Mouse (Mus musculus): Measurements from ENCODE around the gene Clcnka.
A peak's percentile ranks its signal among the peaks of the same experiment; 100 is the strongest.

Gene Clcnka

GRCm38 (mm10) chr4:141398545-141398944, at the start of gene Clcnka:
Clcnka (minus strand) TSS chr4:141398724.
- no peak for DNase-seq (ENCODE audit: low spot score in 2 of 2)

GRCm38 (mm10) chr4:141446211-141446610, 47.7 kb upstream of the Clcnka start:
- no peak for DNase-seq (ENCODE audit: low spot score in 2 of 2)

GRCm38 (mm10) chr4:141445328-141445720, 46.8 kb upstream of the Clcnka start:
- no peak for DNase-seq (ENCODE audit: low spot score in 2 of 2)

- DNase-seq (ENCODE audit: low spot score in 2 of 2) = peak; percentile 87 to 89
These were observed 46.2 kb upstream of the Clcnka start, which contains the start of gene Zbtb17 for GRCm38 (mm10) chr4:141444451-141445327. Zbtb17 (plus strand) TSS chr4:141444654.

GRCm38 (mm10) chr4:141443641-141444429, 45.3 kb upstream of the Clcnka start:
- no peak for DNase-seq (ENCODE audit: low spot score in 2 of 2)

GRCm38 (mm10) chr4:141440877-141441276, 42.4 kb upstream of the Clcnka start:
- DNase-seq (ENCODE audit: low spot score in 2 of 2) = no peak

- no peak for DNase-seq (ENCODE audit: low spot score in 2 of 2)
These were observed 40.7 kb upstream of the Clcnka start for GRCm38 (mm10) chr4:141439083-141439803.

GRCm38 (mm10) chr4:141435974-141436373, 37.5 kb upstream of the Clcnka start, which contains the start of gene Srarp:
Srarp (minus strand) TSS chr4:141436105.
- no peak for DNase-seq (ENCODE audit: low spot score in 2 of 2)

GRCm38 (mm10) chr4:141433191-141433590, 34.7 kb upstream of the Clcnka start:
- no peak for DNase-seq (ENCODE audit: low spot score in 2 of 2)

GRCm38 (mm10) chr4:141432666-141433065, 34.1 kb upstream of the Clcnka start:
- DNase-seq (ENCODE audit: low spot score in 2 of 2) = no peak

GRCm38 (mm10) chr4:141430997-141431396, 32.5 kb upstream of the Clcnka start:
- peak; percentile 57 to 64 for DNase-seq (ENCODE audit: low spot score in 2 of 2)

GRCm38 (mm10) chr4:141429847-141430246, 31.3 kb upstream of the Clcnka start:
- DNase-seq (ENCODE audit: low spot score in 2 of 2) = no peak

GRCm38 (mm10) chr4:141429381-141429780, 30.9 kb upstream of the Clcnka start:
- no peak for DNase-seq (ENCODE audit: low spot score in 2 of 2)

GRCm38 (mm10) chr4:141427921-141428320, 29.4 kb upstream of the Clcnka start:
- no peak for DNase-seq (ENCODE audit: low spot score in 2 of 2)

- DNase-seq (ENCODE audit: low spot score in 2 of 2) = no peak
These were observed 28.5 kb upstream of the Clcnka start for GRCm38 (mm10) chr4:141426796-141427745.

- DNase-seq (ENCODE audit: low spot score in 2 of 2) = peak; percentile 33 to 46
These were observed 27.3 kb upstream of the Clcnka start for GRCm38 (mm10) chr4:141425484-141426479.

GRCm38 (mm10) chr4:141423691-141424431, 25.3 kb upstream of the Clcnka start:
- no peak for DNase-seq (ENCODE audit: low spot score in 2 of 2)

- DNase-seq (ENCODE audit: low spot score in 2 of 2) = no peak
These were observed 24.8 kb upstream of the Clcnka start for GRCm38 (mm10) chr4:141423288-141423687.

- no peak for DNase-seq (ENCODE audit: low spot score in 2 of 2)
These were observed 24.3 kb upstream of the Clcnka start for GRCm38 (mm10) chr4:141422841-141423240.

Data from spleen, postnatal 36 days (tissue).